Mouse (Mus musculus) ES-CJ7 (cell line): Measurements from ENCODE around the gene Zbtb8os.
A peak's percentile ranks its signal among the peaks of the same experiment; 100 is the strongest.

Experiments
- DNase-seq: peaks from one replicate; pipeline ENCODE4 v3.0.0; 2011; ENCODE audit warnings: low read depth, low spot score

Gene Zbtb8os

GRCm38 (mm10) chr4:129376961-129377545 lies 41.6 kb downstream of the Zbtb8os start:
- peak; percentile 51 for DNase-seq

GRCm38 (mm10) chr4:129377601-129378390 lies 42.3 kb downstream of the Zbtb8os start, which contains the start of gene Zbtb8a:
Gene Zbtb8a, minus strand, starts transcription at chr4:129378116.
- DNase-seq = peak; percentile 66

GRCm38 (mm10) chr4:129379805-129380204 lies 44.3 kb downstream of the Zbtb8os start:
- no peak for DNase-seq

- DNase-seq = peak; percentile 93
These were observed 45.7 kb downstream of the Zbtb8os start for GRCm38 (mm10) chr4:129381148-129381547.

GRCm38 (mm10) chr4:129382029-129382428 lies 46.5 kb downstream of the Zbtb8os start:
- DNase-seq = peak; percentile 95

GRCm38 (mm10) chr4:129382488-129382887 lies 47.0 kb downstream of the Zbtb8os start:
- no peak for DNase-seq

- no peak for DNase-seq
These were observed 48.1 kb downstream of the Zbtb8os start for GRCm38 (mm10) chr4:129383586-129383985.

- no peak for DNase-seq
These were observed 48.9 kb downstream of the Zbtb8os start for GRCm38 (mm10) chr4:129384440-129384839.

GRCm38 (mm10) chr4:129385685-129386084 lies 50.2 kb downstream of the Zbtb8os start:
- no peak for DNase-seq

GRCm38 (mm10) chr4:129386269-129386946 lies 50.9 kb downstream of the Zbtb8os start:
- no peak for DNase-seq

GRCm38 (mm10) chr4:129386989-129387388 lies 51.5 kb downstream of the Zbtb8os start:
- no peak for DNase-seq

- DNase-seq = no peak
These were observed 52.9 kb downstream of the Zbtb8os start for GRCm38 (mm10) chr4:129388404-129388803.

- no peak for DNase-seq
These were observed 54.8 kb downstream of the Zbtb8os start for GRCm38 (mm10) chr4:129390216-129390743.

- no peak for DNase-seq
These were observed 55.6 kb downstream of the Zbtb8os start for GRCm38 (mm10) chr4:129390936-129391557.

GRCm38 (mm10) chr4:129394089-129394870 lies 58.8 kb downstream of the Zbtb8os start:
- peak; percentile 89 for DNase-seq

- DNase-seq = no peak
These were observed 61.5 kb downstream of the Zbtb8os start for GRCm38 (mm10) chr4:129396960-129397359.

GRCm38 (mm10) chr4:129399813-129400212 lies 64.3 kb downstream of the Zbtb8os start:
- DNase-seq = no peak
